Mouse (Mus musculus) MEL (cell line): ENCODE measurements around the gene Abi3. TPM values are rescaled to one million over a fixed set of nuclear protein-coding genes. Genes with fewer than 3 reads are reported as not detected.

Experiments
- DNase-seq: peaks from one replicate; pipeline ENCODE4 v3.0.0; 2011; ENCODE audit warnings: low read depth, low spot score
- H3K27ac ChIP-seq: 2 replicates; pipeline ENCODE4 v1.5.1; 2012; ENCODE audit warnings: low read depth, mild to moderate bottlenecking, control low read depth, low read length, moderate library complexity; ENCODE audit not compliant: control insufficient read depth
- H3K27me3 ChIP-seq, 2 experiments: fragments of 150-350 bp in 1 of 2; sonication (generic) in 1 of 2; 2 replicates each; pipeline ENCODE4 v1.6.1; 2012; ENCODE audit warnings: low read length in 2 of 2, mild to moderate bottlenecking in 2 of 2, improper control_type of control experiment in 1 of 2, moderate library complexity in 1 of 2; ENCODE audit not compliant: insufficient read depth in 2 of 2, control insufficient read depth in 1 of 2
- H3K36me3 ChIP-seq, 2 experiments: 2 replicates each; pipeline ENCODE4 v1.6.1; 2012 to 2014; ENCODE audit warnings: low read length in 2 of 2, improper control_type of control experiment in 1 of 2, inconsistent platforms in 1 of 2, mild to moderate bottlenecking in 1 of 2; ENCODE audit not compliant: insufficient read depth in 2 of 2, control insufficient read depth in 1 of 2
- H3K4me1 ChIP-seq, 2 experiments: fragments of 150-350 bp in 1 of 2; sonication (generic) in 1 of 2; 2 replicates each; pipeline ENCODE4 v1.6.1; 2012; ENCODE audit warnings: low read length in 2 of 2, improper control_type of control experiment in 1 of 2, mild to moderate bottlenecking in 1 of 2; ENCODE audit not compliant: insufficient read depth in 2 of 2, control insufficient read depth in 1 of 2
- H3K4me3 ChIP-seq, 2 experiments: fragments of 150-350 bp in 1 of 2; sonication (generic) in 1 of 2; 2 replicates each; pipeline ENCODE4 v1.5.1; 2012; ENCODE audit warnings: low read depth in 2 of 2, low read length in 2 of 2, mild to moderate bottlenecking in 2 of 2, moderate library complexity in 2 of 2, control low read depth in 1 of 2, improper control_type of control experiment in 1 of 2; ENCODE audit not compliant: control insufficient read depth in 1 of 2, insufficient read depth in 1 of 2
- H3K79me2 ChIP-seq: 2 replicates; pipeline ENCODE4 v1.6.1; 2012; ENCODE audit warnings: mild to moderate bottlenecking, low read length, moderate library complexity; ENCODE audit not compliant: control insufficient read depth, poor library complexity, insufficient read depth
- H3K9ac ChIP-seq: 2 replicates; pipeline ENCODE4 v1.6.1; 2012; ENCODE audit warnings: low read depth, mild to moderate bottlenecking, control low read depth, low read length, moderate library complexity; ENCODE audit not compliant: control insufficient read depth, poor library complexity, severe bottlenecking
- H3K9me3 ChIP-seq: fragments of 150-350 bp; sonication (generic); replicated peaks from 2 replicates; pipeline ENCODE4 v1.6.1; 2012; ENCODE audit warnings: mild to moderate bottlenecking, low read length, improper control_type of control experiment, moderate library complexity; ENCODE audit not compliant: insufficient read depth
- BHLHE40 ChIP-seq: IDR thresholded peaks from 2 replicates; pipeline ENCODE4 v1.6.1; 2012; ENCODE audit warnings: low read depth, mild to moderate bottlenecking, inconsistent platforms, low read length, improper control_type of control experiment, borderline replicate concordance
- CHD1 ChIP-seq: IDR thresholded peaks from 2 replicates; pipeline ENCODE4 v1.6.1; 2012; ENCODE audit warnings: low read depth, mild to moderate bottlenecking, inconsistent platforms, low read length, improper control_type of control experiment
- CHD2 ChIP-seq: IDR thresholded peaks from 2 replicates; pipeline ENCODE4 v1.6.1; 2011; ENCODE audit warnings: low read length, improper control_type of control experiment
- CTCF ChIP-seq, 3 experiments: IDR thresholded peaks in 2 of 3; conservative IDR thresholded peaks in 1 of 3; 2 replicates each; pipeline ENCODE4 v1.5.1; 2011 to 2012; ENCODE audit warnings: low read length in 3 of 3, low read depth in 2 of 3, mild to moderate bottlenecking in 2 of 3, improper control_type of control experiment in 1 of 3, inconsistent platforms in 1 of 3, mixed read lengths in 1 of 3, moderate library complexity in 1 of 3; ENCODE audit not compliant: control insufficient read depth in 1 of 3, insufficient read depth in 1 of 3, poor library complexity in 1 of 3, severe bottlenecking in 1 of 3
- ELF1 ChIP-seq: IDR thresholded peaks from 2 replicates; pipeline ENCODE4 v1.6.1; 2014; ENCODE audit warnings: low read depth, mild to moderate bottlenecking, inconsistent platforms, low read length, improper control_type of control experiment, moderate library complexity
- EP300 ChIP-seq, 2 experiments: IDR thresholded peaks; 2 replicates each; pipeline ENCODE4 v1.6.1; 2011; ENCODE audit warnings: improper control_type of control experiment in 2 of 2, low read length in 2 of 2, low read depth in 1 of 2, mild to moderate bottlenecking in 1 of 2
- ETS1 ChIP-seq: IDR thresholded peaks from 2 replicates; pipeline ENCODE4 v1.6.1; 2012; ENCODE audit warnings: low read depth, mild to moderate bottlenecking, inconsistent platforms, low read length, improper control_type of control experiment, moderate library complexity
- GABPA ChIP-seq: IDR thresholded peaks from 2 replicates; pipeline ENCODE4 v1.6.1; 2012; ENCODE audit warnings: low read depth, mild to moderate bottlenecking, inconsistent platforms, low read length, improper control_type of control experiment, moderate library complexity
- GATA1 ChIP-seq: IDR thresholded peaks from 2 replicates; pipeline ENCODE4 v1.6.1; 2011; ENCODE audit warnings: low read depth, low read length, improper control_type of control experiment
- HCFC1 ChIP-seq: IDR thresholded peaks from 2 replicates; pipeline ENCODE4 v1.6.1; 2012; ENCODE audit warnings: low read depth, mild to moderate bottlenecking, inconsistent platforms, low read length, improper control_type of control experiment, moderate library complexity
- JUND ChIP-seq: IDR thresholded peaks from 2 replicates; pipeline ENCODE4 v1.6.1; 2011; ENCODE audit warnings: low read depth, mild to moderate bottlenecking, improper control_type of control experiment, low read length
- KAT2A ChIP-seq: conservative IDR thresholded peaks from 2 replicates; pipeline ENCODE4 v1.6.1; 2012; ENCODE audit warnings: low read depth, low read length, improper control_type of control experiment, inconsistent platforms
- MAX ChIP-seq: IDR thresholded peaks from 2 replicates; pipeline ENCODE4 v1.6.1; 2011; ENCODE audit warnings: low read length, improper control_type of control experiment
- MEF2A ChIP-seq: IDR thresholded peaks from 2 replicates; pipeline ENCODE4 v1.6.1; 2014; ENCODE audit warnings: low read depth, mild to moderate bottlenecking, inconsistent platforms, low read length, improper control_type of control experiment; ENCODE audit not compliant: poor library complexity, insufficient replicate concordance, severe bottlenecking; ENCODE audit errors: extremely low read depth
- MXI1 ChIP-seq: IDR thresholded peaks from 2 replicates; pipeline ENCODE4 v1.6.1; 2011; ENCODE audit warnings: mild to moderate bottlenecking, low read depth, low read length, improper control_type of control experiment
- MYB ChIP-seq: IDR thresholded peaks from 2 replicates; pipeline ENCODE4 v1.6.1; 2011; ENCODE audit warnings: mild to moderate bottlenecking, low read depth, low read length, improper control_type of control experiment
- MYC ChIP-seq: IDR thresholded peaks from 2 replicates; pipeline ENCODE4 v1.6.1; 2011; ENCODE audit warnings: low read depth, mild to moderate bottlenecking, low read length, improper control_type of control experiment, moderate library complexity
- NELFE ChIP-seq: IDR thresholded peaks from 2 replicates; pipeline ENCODE4 v1.6.1; 2011; ENCODE audit warnings: low read depth, low read length, improper control_type of control experiment
- NRF1 ChIP-seq: IDR thresholded peaks from 2 replicates; pipeline ENCODE4 v1.6.1; 2014; ENCODE audit warnings: low read depth, mild to moderate bottlenecking, inconsistent platforms, low read length, improper control_type of control experiment, moderate library complexity; ENCODE audit not compliant: poor library complexity, insufficient read depth, severe bottlenecking
- POLR2A ChIP-seq, 2 experiments: IDR thresholded peaks; 2 replicates each; pipeline ENCODE4 v1.6.1; 2011 to 2012; ENCODE audit warnings: low read length in 2 of 2, mild to moderate bottlenecking in 2 of 2, control low read depth in 1 of 2, improper control_type of control experiment in 1 of 2, low read depth in 1 of 2, moderate library complexity in 1 of 2; ENCODE audit not compliant: control insufficient read depth in 1 of 2, insufficient read depth in 1 of 2, poor library complexity in 1 of 2
- POLR2AphosphoS2 ChIP-seq: IDR thresholded peaks from 2 replicates; pipeline ENCODE4 v1.6.1; 2011; ENCODE audit warnings: low read length, improper control_type of control experiment
- POLR2AphosphoS5 ChIP-seq: IDR thresholded peaks from 2 replicates; pipeline ENCODE4 v1.6.1; 2012; ENCODE audit warnings: low read depth, borderline replicate concordance, mild to moderate bottlenecking, inconsistent platforms, low read length, moderate library complexity, mixed read lengths
- RAD21 ChIP-seq: IDR thresholded peaks from 2 replicates; pipeline ENCODE4 v1.6.1; 2011; ENCODE audit warnings: mild to moderate bottlenecking, low read depth, low read length, improper control_type of control experiment
- SIN3A ChIP-seq: IDR thresholded peaks from 2 replicates; pipeline ENCODE4 v1.6.1; 2012; ENCODE audit warnings: low read length, improper control_type of control experiment, inconsistent platforms
- SMC3 ChIP-seq: IDR thresholded peaks from 2 replicates; pipeline ENCODE4 v1.6.1; 2011; ENCODE audit warnings: low read depth, low read length, improper control_type of control experiment
- TCF12 ChIP-seq: IDR thresholded peaks from 2 replicates; pipeline ENCODE4 v1.6.1; 2014; ENCODE audit warnings: low read depth, mild to moderate bottlenecking, inconsistent platforms, low read length, improper control_type of control experiment, moderate library complexity
- UBTF ChIP-seq: IDR thresholded peaks from 2 replicates; pipeline ENCODE4 v1.6.1; 2012; ENCODE audit warnings: low read depth, mild to moderate bottlenecking, inconsistent platforms, low read length, improper control_type of control experiment, moderate library complexity, borderline replicate concordance; ENCODE audit not compliant: insufficient read depth
- USF1 ChIP-seq: IDR thresholded peaks from 2 replicates; pipeline ENCODE4 v1.6.1; 2014; ENCODE audit warnings: low read depth, mild to moderate bottlenecking, inconsistent platforms, low read length, improper control_type of control experiment, moderate library complexity
- USF2 ChIP-seq, 2 experiments: IDR thresholded peaks; 2 replicates each; pipeline ENCODE4 v1.6.1; 2011 to 2012; ENCODE audit warnings: improper control_type of control experiment in 2 of 2, low read length in 2 of 2, borderline replicate concordance in 1 of 2, inconsistent platforms in 1 of 2, low read depth in 1 of 2, mild to moderate bottlenecking in 1 of 2; ENCODE audit not compliant: insufficient read depth in 1 of 2
- ZC3H11A ChIP-seq: IDR thresholded peaks from 2 replicates; pipeline ENCODE4 v1.6.1; 2012; ENCODE audit warnings: low read depth, mild to moderate bottlenecking, inconsistent platforms, low read length, improper control_type of control experiment
- ZKSCAN1 ChIP-seq: IDR thresholded peaks from 2 replicates; pipeline ENCODE4 v1.6.1; 2012; ENCODE audit warnings: low read depth, mild to moderate bottlenecking, inconsistent platforms, low read length, improper control_type of control experiment, moderate library complexity
- ZNF384 ChIP-seq: IDR thresholded peaks from 2 replicates; pipeline ENCODE4 v1.6.1; 2012; ENCODE audit warnings: low read depth, mild to moderate bottlenecking, inconsistent platforms, low read length, improper control_type of control experiment
- polyA plus RNA-seq, 2 experiments: library from polyadenylated mRNA; stranded (reverse) in 1 of 2; unstranded in 1 of 2; fragments of >175 nt in 1 of 2; fragments of >200 nt in 1 of 2; gene quantifications; 2 replicates each; pipeline versions ENCODE4 v1.2.1 to v1.2.4; 2012; ENCODE audit warnings: low replicate concordance in 2 of 2, low read depth in 1 of 2; ENCODE audit not compliant: insufficient read length in 2 of 2, insufficient read depth in 1 of 2, missing spikeins in 1 of 2
- total RNA-seq: library from RNA; depleted of rRNA; stranded (reverse); fragments of 300-350 nt; gene quantifications from 2 replicates; pipeline ENCODE4 v1.2.3, GENCODE M21; 2012

Gene Abi3
- total and polyA plus RNA-seq, 3 experiments = 3.3 to 15.4 TPM; not detected in 1

GRCm38 (mm10) chr11:95869918-95870470, 27.7 kb upstream of the Abi3 start:
- no peak for TF ChIP-seq ZC3H11A
- TF ChIP-seq POLR2AphosphoS5 = no peak
- no peak for TF ChIP-seq SMC3
- no peak for TF ChIP-seq GABPA
- no peak for TF ChIP-seq NRF1
- no peak for TF ChIP-seq MEF2A
- no peak for TF ChIP-seq ELF1
- TF ChIP-seq HCFC1 = no peak
- no peak for TF ChIP-seq EP300 (IDR thresholded peaks at IDR 0.05; ENCODE audit: low read depth in 1 of 2, low read length in 2 of 2)
- TF ChIP-seq POLR2A (IDR thresholded peaks at IDR 0.05; ENCODE audit: control insufficient read depth in 1 of 2, insufficient read depth in 1 of 2, low read depth in 1 of 2, low read length in 2 of 2, poor library complexity in 1 of 2) = peak in 1 of 2 experiments; percentile 29; a peak in 1 of 4 replicates
- no peak for TF ChIP-seq MYC
- TF ChIP-seq MYB = no peak
- TF ChIP-seq KAT2A = no peak
- TF ChIP-seq ZNF384 = no peak
- peak; percentile 36; the same call in 1 of the 2 replicates for TF ChIP-seq MAX
- no peak for TF ChIP-seq UBTF
- TF ChIP-seq ZKSCAN1 = no peak
- TF ChIP-seq BHLHE40 = no peak
- 0 out of 2 replicates have a peak, but pooled peaks have one; percentile 16 for TF ChIP-seq CHD2
- TF ChIP-seq NELFE = no peak
- TF ChIP-seq CTCF (IDR thresholded peaks at IDR 0.05 in 2 of 3, conservative IDR thresholded peaks at IDR 0.05 in 1 of 3; ENCODE audit: control insufficient read depth in 1 of 3, insufficient read depth in 1 of 3, low read depth in 2 of 3, low read length in 3 of 3, poor library complexity in 1 of 3, severe bottlenecking in 1 of 3) = no peak
- no peak for TF ChIP-seq TCF12
- TF ChIP-seq ETS1 = no peak
- TF ChIP-seq JUND = no peak
- TF ChIP-seq USF1 = peak; percentile 4; the same call in 1 of the 2 replicates
- TF ChIP-seq SIN3A = no peak
- TF ChIP-seq GATA1 = no peak
- peak; percentile 65; the same call in 1 of the 2 replicates for TF ChIP-seq POLR2AphosphoS2
- TF ChIP-seq RAD21 = no peak
- no peak for TF ChIP-seq CHD1
- no peak for TF ChIP-seq USF2 (IDR thresholded peaks at IDR 0.05; ENCODE audit: borderline replicate concordance in 1 of 2, insufficient read depth in 1 of 2, low read depth in 1 of 2, low read length in 2 of 2)
- no peak for TF ChIP-seq MXI1
- H3K4me1 ChIP-seq = peaks cover 0 to 3% of the 10 kb centered on the region in 2 experiments; a peak in 3 of 4 replicates
- H3K36me3 ChIP-seq = 0 out of 4 replicates have a peak, but pooled peaks cover 0 to 3% of the 10 kb centered on the region in 2 experiments
- no peak overlapping the region for H3K9ac ChIP-seq
- no peaks in the 10 kb centered on the region for H3K27me3 ChIP-seq
- no peaks in the 10 kb centered on the region for H3K79me2 ChIP-seq
- H3K4me3 ChIP-seq = no peak overlapping the region
- H3K27ac ChIP-seq = no peak overlapping the region
- peak; percentile 76 for DNase-seq
- no peaks in the 10 kb centered on the region for H3K9me3 ChIP-seq
